Mouse (Mus musculus) heart, embryonic 13.5 days (tissue): Measurements from ENCODE around the gene Scaper. TPM values are rescaled to one million over a fixed set of nuclear protein-coding genes. Genes with fewer than 3 reads are reported as not detected.

ENCODE experiments used
- ATAC-seq: fragments of 200-750 bp; cut with Nextera tagmentation; 2 replicates; pipeline ENCODE4 v1.8.0; 2017; ENCODE audit warnings: moderate TSS enrichment; ENCODE audit not compliant: insufficient number of reproducible peaks, low FRiP score, low TSS enrichment; ENCODE audit errors: extremely low read depth
- H3K27ac ChIP-seq: fragments of 300-500 bp; sonication (generic); replicated peaks from 2 replicates; pipeline ENCODE4 v1.5.1; 2015; ENCODE audit warnings: moderate library complexity, mild to moderate bottlenecking, inconsistent platforms
- H3K27me3 ChIP-seq: fragments of 300-500 bp; sonication (generic); replicated peaks from 2 replicates; pipeline ENCODE4 v1.6.1; 2015; ENCODE audit warnings: mild to moderate bottlenecking, inconsistent platforms
- H3K36me3 ChIP-seq: fragments of 300-500 bp; sonication (generic); 2 replicates; pipeline ENCODE4 v1.6.1; 2015; ENCODE audit warnings: mild to moderate bottlenecking, inconsistent platforms
- H3K4me1 ChIP-seq: fragments of 300-500 bp; sonication (generic); 2 replicates; pipeline ENCODE4 v1.6.1; 2015; ENCODE audit warnings: inconsistent platforms
- H3K4me2 ChIP-seq: fragments of 300-500 bp; sonication (generic); 2 replicates; pipeline ENCODE4 v1.6.1; 2015; ENCODE audit warnings: inconsistent platforms, mild to moderate bottlenecking, moderate library complexity
- H3K4me3 ChIP-seq: fragments of 300-500 bp; sonication (generic); 2 replicates; pipeline ENCODE4 v1.5.1; 2015; ENCODE audit warnings: moderate library complexity, mild to moderate bottlenecking, inconsistent platforms
- H3K9ac ChIP-seq: fragments of 300-500 bp; sonication (generic); 2 replicates; pipeline ENCODE4 v1.6.1; 2015; ENCODE audit warnings: inconsistent platforms, mild to moderate bottlenecking, moderate library complexity
- H3K9me3 ChIP-seq: fragments of 300-500 bp; sonication (generic); 2 replicates; pipeline ENCODE4 v1.6.1; 2016; ENCODE audit warnings: inconsistent platforms
- WGBS: fragments of 180-500 bp; shearing (Covaris S2); methylation state at CpG from one replicate; pipeline ENCODE4 v1.1.7; 2015; ENCODE audit warnings: mixed read lengths; 5-methylcytosine and 5-hydroxymethylcytosine counted together
- polyA plus RNA-seq: library from polyadenylated mRNA; unstranded; fragments of >200 nt; fragmentation: Nextera tagmentation; extraction: Ambion mirVana; gene quantifications from 2 replicates; pipeline ENCODE4 v1.2.1, GENCODE M21; 2015

The Scaper gene
- polyA plus RNA-seq, 1 experiment from 2014 or later: 6.6 TPM

DNA sequence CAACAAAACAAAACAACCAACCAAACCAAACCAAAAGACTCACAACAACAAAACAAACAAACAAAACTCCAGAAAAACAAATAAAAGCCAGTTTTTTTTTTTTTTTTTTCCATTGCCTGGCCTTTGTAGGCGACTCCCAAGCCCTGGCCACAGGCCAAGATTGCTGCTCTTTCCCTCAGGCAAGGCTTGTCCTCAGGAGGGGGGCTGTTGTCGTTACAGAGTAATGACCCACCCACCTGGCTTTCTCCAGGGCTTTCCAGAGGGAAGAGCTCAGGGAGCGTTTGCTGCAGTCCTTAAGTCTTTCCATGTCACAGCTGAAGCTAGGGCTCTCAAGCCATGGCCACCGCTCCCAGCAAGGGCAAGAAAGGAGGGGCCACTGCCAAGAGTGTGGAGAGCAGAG, 399.5 kb downstream of the Scaper start, which contains the start of gene Isl2:
TSS of gene Isl2 (plus strand) at position 296 of the 400 bp plus-strand sequence.
- 14% methylated on average over 4 of the region's 4 CpGs for WGBS
- H3K4me1 ChIP-seq: peaks cover 29% of the 10 kb centered on the region
- H3K36me3 ChIP-seq: no peaks in the 10 kb centered on the region
- peaks cover 77% of the 10 kb centered on the region for H3K27me3 ChIP-seq
- H3K4me3 ChIP-seq: peak within 1 kb of the TSS; percentile 53
- H3K27ac ChIP-seq: no peak within 1 kb of the TSS
- no peak within 1 kb of the TSS for H3K9ac ChIP-seq
- no peak for ATAC-seq
- H3K9me3 ChIP-seq: no peaks in the 10 kb centered on the region
- H3K4me2 ChIP-seq: peak within 1 kb of the TSS; percentile 71

DNA sequence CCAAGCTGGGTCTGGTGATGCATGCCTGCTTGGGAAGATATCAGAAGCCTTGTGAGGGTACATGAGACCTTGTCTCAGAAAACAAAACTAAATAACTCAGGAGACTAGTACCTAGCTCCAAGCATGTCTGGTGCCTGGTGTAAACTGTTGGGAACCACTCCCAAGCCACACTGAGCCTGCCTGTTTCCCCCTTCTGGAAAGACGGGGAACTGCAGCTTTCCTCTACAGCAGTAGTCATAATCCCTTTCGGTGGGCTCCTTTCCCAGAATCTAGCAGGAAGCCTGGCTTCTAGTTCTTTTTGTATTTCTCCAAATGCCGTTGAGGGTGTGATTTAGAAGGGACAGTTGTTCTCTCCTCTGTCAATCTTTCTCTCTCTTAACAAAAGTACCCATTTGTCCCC, 402.0 kb downstream of the Scaper start:
- WGBS: 13% methylated on average over 3 of the region's 3 CpGs

GRCm38 (mm10) chr9:55525716-55526115, 412.2 kb downstream of the Scaper start:
- H3K36me3 ChIP-seq: no peaks in the 10 kb centered on the region
- no peak overlapping the region for H3K9ac ChIP-seq
- H3K27me3 ChIP-seq: peaks cover 9% of the 10 kb centered on the region; the same call in 1 of the 2 replicates
- H3K27ac ChIP-seq: no peak overlapping the region
- 38% methylated on average over 4 of the region's 4 CpGs for WGBS
- no peak overlapping the region for H3K4me2 ChIP-seq
- ATAC-seq: no peak
- H3K4me1 ChIP-seq: no peaks in the 10 kb centered on the region
- H3K4me3 ChIP-seq: no peak overlapping the region
- H3K9me3 ChIP-seq: no peaks in the 10 kb centered on the region

More for the DNA sequence above, 402.0 kb downstream of the Scaper start:
- Histone ChIP-seq H3K27ac (no peak overlapping the region), H3K36me3 (no peaks in the 10 kb centered on the region), H3K9me3 (no peaks in the 10 kb centered on the region), H3K4me1 (peaks cover 11% of the 10 kb centered on the region), H3K4me3 (no peak overlapping the region), H3K9ac (no peak overlapping the region), H3K27me3 (peaks cover 59% of the 10 kb centered on the region), H3K4me2 (no peak overlapping the region)
- ATAC-seq: no peak

GRCm38 (mm10) chr9:55512027-55512543, 425.8 kb downstream of the Scaper start, which contains the start of gene Etfa:
Gene Etfa, minus strand, starts transcription at chr9:55512243.
- Histone ChIP-seq H3K4me2 (peak within 1 kb of the TSS; percentile 86), H3K9ac (peak within 1 kb of the TSS; percentile 97), H3K9me3 (no peaks in the 10 kb centered on the region), H3K4me1 (peaks cover 33% of the 10 kb centered on the region), H3K27me3 (peaks cover 32% of the 10 kb centered on the region), H3K36me3 (no peaks in the 10 kb centered on the region), H3K27ac (peak within 1 kb of the TSS; percentile 96), H3K4me3 (peak within 1 kb of the TSS; percentile 98)
- WGBS: under 1% methylated on average over 47 of the region's 47 CpGs
- ATAC-seq: peak; percentile 98

DNA sequence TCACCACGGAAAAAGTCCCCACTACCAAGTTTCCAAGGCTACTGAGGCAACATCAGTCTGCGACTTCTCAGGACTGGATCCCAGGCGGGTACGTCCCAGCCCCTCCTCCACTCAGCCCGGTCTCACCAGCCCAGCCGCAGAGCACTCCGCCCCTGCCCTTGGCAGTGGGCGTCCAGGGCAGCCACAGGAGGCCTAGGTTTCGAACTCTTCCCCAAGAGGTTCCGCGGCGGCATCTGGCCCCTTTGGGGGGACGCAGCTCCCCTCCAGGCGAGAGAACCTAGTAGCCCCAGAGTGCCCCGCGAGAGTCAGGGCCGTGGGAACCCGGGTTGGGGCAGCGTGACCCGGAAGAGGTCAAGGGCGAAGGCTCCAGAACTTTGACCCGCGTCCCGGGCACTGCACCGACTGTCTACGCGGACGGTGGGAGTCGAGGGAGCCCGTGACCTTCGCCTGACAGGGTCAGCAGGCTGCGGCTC, 426.4 kb downstream of the Scaper start:
- Histone ChIP-seq H3K27me3 (peaks cover 28% of the 10 kb centered on the region), H3K36me3 (no peaks in the 10 kb centered on the region), H3K4me2 (peak overlapping the region; percentile 86), H3K4me3 (peak overlapping the region; percentile 98), H3K9me3 (no peaks in the 10 kb centered on the region), H3K4me1 (peaks cover 33% of the 10 kb centered on the region), H3K9ac (peak overlapping the region; percentile 97), H3K27ac (peak overlapping the region; percentile 96)
- ATAC-seq: peak; percentile 62
- under 1% methylated on average over 32 of the region's 32 CpGs for WGBS

- H3K9ac ChIP-seq: peak overlapping the region; percentile 97
- no peak for ATAC-seq
Measured at GRCm38 (mm10) chr9:55510651-55511235, 427.2 kb downstream of the Scaper start.

DNA sequence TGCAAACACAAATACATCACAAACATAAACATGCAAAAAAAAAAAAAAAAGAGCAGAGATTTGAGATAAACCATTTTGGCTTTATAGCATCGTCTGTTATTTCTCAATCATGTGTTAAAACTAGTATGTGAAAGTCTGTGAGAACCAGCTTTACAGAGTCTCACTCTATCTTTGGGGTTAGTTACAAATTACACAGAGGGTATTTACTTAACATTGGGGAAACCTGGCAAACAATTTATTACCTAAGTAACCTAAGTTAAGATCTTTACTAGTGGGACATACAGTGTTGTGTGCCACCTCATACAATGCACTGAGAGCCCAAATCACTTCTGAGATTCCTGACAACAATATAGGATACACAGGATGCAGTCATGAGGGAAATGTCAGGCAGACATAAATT, 428.2 kb downstream of the Scaper start:
- no peak for ATAC-seq
- H3K4me1 ChIP-seq: peaks cover 43% of the 10 kb centered on the region
- no peak overlapping the region for H3K27ac ChIP-seq
- H3K9me3 ChIP-seq: no peaks in the 10 kb centered on the region
- H3K36me3 ChIP-seq: no peaks in the 10 kb centered on the region
- H3K4me3 ChIP-seq: no peak overlapping the region
- H3K9ac ChIP-seq: 0 out of 2 replicates have a peak overlapping the region, but pooled peaks have one; percentile 30
- H3K4me2 ChIP-seq: no peak overlapping the region
- 85% methylated on average over 1 of the region's 1 CpGs for WGBS
- peaks cover 21% of the 10 kb centered on the region for H3K27me3 ChIP-seq

More at GRCm38 (mm10) chr9:55510651-55511235, 427.2 kb downstream of the Scaper start:
- no peaks in the 10 kb centered on the region for H3K36me3 ChIP-seq
- H3K4me3 ChIP-seq: peak overlapping the region; percentile 98
- peak overlapping the region; percentile 86 for H3K4me2 ChIP-seq
- peaks cover 35% of the 10 kb centered on the region for H3K4me1 ChIP-seq
- no peak overlapping the region for H3K27ac ChIP-seq
- 78% methylated on average over 10 of the region's 10 CpGs for WGBS
- peaks cover 28% of the 10 kb centered on the region for H3K27me3 ChIP-seq
- H3K9me3 ChIP-seq: no peaks in the 10 kb centered on the region

- Histone ChIP-seq H3K9me3 (no peaks in the 10 kb centered on the region), H3K9ac (no peak overlapping the region), H3K27me3 (peaks cover 11% of the 10 kb centered on the region), H3K27ac (no peak overlapping the region), H3K4me3 (no peak overlapping the region), H3K4me2 (no peak overlapping the region), H3K4me1 (peaks cover 43% of the 10 kb centered on the region), H3K36me3 (no peaks in the 10 kb centered on the region)
- ATAC-seq: no peak
- WGBS: 75% methylated on average over 4 of the region's 4 CpGs
Measured at GRCm38 (mm10) chr9:55508701-55509100, 429.2 kb downstream of the Scaper start.

DNA sequence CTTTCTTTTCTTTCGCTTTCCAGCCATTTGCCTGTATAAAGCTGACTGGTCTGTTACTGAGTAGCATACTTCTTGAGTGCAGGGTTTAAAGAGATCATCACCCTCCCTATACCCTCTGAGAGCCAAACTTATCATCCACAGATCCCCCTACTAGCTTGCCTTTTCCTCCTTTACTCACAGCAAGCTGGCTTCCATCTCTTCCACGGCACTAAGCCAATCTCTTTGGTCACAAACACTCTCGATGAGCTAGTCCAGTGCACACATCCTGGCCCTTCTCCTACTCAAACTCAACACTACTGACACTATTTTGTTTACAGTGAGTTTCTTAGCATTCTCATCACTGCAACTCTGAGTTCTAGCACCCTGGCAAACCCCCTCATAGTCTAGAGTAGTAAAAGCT, 430.0 kb downstream of the Scaper start:
- no peak overlapping the region for H3K4me3 ChIP-seq

More for the DNA sequence above, 430.0 kb downstream of the Scaper start:
- no peak overlapping the region for H3K9ac ChIP-seq
- peaks cover 43% of the 10 kb centered on the region for H3K4me1 ChIP-seq
- peaks cover 3% of the 10 kb centered on the region; the same call in 1 of the 2 replicates for H3K27me3 ChIP-seq
- H3K4me2 ChIP-seq: no peak overlapping the region
- no peak for ATAC-seq
- H3K36me3 ChIP-seq: no peaks in the 10 kb centered on the region
- no peaks in the 10 kb centered on the region for H3K9me3 ChIP-seq
- no peak overlapping the region for H3K27ac ChIP-seq
- WGBS: 74% methylated on average over 3 of the region's 3 CpGs
